Mouse (Mus musculus) left cerebral cortex, postnatal 14 days (tissue): Measurements from ENCODE around the gene Gm5771. TPM values are rescaled to one million over a fixed set of nuclear protein-coding genes. Genes with fewer than 3 reads are reported as not detected.
"Not testable (repeated sequence)": the region's sequence is repeated elsewhere in the genome, so short reads cannot be mapped to it uniquely, and the experiment has no call there.

Experiments
- DNase-seq, 2 experiments: peaks; one replicate each; pipeline ENCODE4 v3.0.0; 2021 to 2022; ENCODE audit warnings: low spot score in 2 of 2, mixed read lengths in 1 of 2
- intact Hi-C: fragments of 180-260 bp; cut with DNase I; formaldehyde crosslinking; loops from one replicate; pipeline ENCODE4 v1.15.1; 2025
- long read RNA-seq, 2 experiments: library from polyadenylated mRNA; stranded (forward); transcript quantifications; one replicate each; pipeline ENCODE4 v2.0.0; 2021
- total RNA-seq, 2 experiments: library from RNA; stranded (reverse); gene quantifications; 2 replicates each; pipeline ENCODE4 v1.2.3; 2021

The Gm5771 gene
- not detected for total RNA-seq
- long read RNA-seq, experiment 1, result 0 reads
- long read RNA-seq, experiment 2, partial matches to known transcripts, result 0 of 1 reads
- long read RNA-seq, experiment 2, other reads (novel, unspliced or antisense), result 1 of 1 reads

DNA sequence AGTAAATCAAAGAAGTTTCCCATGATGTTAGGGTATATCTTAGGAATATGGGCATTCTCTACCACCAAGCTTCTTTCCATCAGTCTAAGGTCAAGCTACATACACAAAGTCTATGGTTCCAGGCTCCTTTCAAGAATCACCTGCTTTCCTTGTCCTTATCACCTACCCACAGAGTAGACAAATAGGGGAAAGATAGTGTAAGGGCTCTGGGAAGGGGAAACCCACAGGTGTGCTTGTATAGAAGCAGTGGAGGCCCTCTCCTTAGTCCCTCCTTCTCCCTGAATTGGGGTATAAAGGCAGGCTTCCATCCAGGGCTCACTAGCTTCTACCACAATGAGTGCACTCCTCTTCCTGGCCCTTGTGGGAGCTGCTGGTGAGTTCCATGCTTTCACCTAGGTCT is at the start of gene Gm5771:
Gm5771 (plus strand) TSS at position 301 of the 400 bp plus-strand sequence.
- intact Hi-C loops, DNase-seq: not testable (repeated sequence)

DNA sequence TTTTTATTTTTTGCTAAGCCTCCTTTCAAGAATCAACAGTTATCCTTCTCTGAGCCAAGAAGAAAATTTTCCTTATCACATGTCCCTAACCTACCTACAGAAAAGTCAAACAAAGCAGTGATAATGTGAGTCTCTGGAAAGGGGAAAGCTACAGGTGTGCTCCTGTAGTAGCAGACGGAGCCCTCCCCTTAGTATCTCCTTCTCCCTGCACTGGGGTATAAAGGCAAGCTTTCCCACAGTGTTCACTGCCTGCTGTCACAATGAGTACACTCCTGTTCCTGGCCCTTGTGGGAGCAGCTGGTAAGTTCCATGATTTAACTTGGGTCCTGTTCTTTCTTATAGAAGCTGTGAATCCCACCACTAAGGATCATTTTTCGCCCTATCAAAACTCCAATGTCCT is 38.2 kb upstream of the Gm5771 start, which contains the start of gene Try10:
Try10 (plus strand) TSS at position 174 of the 400 bp plus-strand sequence.
- intact Hi-C loops, result loop anchor here (10.0 kb wide), 1 partner anchor 61 kb away; no protein-coding TSS in a partner anchor
- no peak for DNase-seq

DNA sequence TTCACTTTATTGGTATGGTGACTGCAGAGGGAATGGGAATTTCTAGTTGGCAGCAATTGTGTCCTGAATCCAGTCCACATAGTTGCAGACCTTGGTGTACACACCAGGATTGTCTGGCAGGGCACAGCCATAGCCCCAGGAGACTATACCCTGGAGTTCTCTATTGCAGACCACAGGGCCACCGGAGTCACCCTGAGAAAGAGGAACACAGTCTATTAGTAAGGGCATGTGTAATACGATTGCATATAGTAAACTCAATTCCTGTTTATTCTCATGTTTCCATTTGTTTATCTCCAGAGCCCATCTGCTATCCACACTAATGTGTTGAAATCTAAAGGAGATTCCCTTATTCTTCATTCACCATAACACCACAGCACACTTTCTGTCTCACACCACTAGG is 18.4 kb upstream of the Gm5771 start:
- DNase-seq, intact Hi-C loops: not testable (repeated sequence)

- DNase-seq, intact Hi-C loops: not testable (repeated sequence)
Observed at GRCm38 (mm10) chr6:41377578-41377977, 14.6 kb upstream of the Gm5771 start, which contains the start of gene Prss3. Gene Prss3, minus strand, starts transcription at chr6:41377678.

DNA sequence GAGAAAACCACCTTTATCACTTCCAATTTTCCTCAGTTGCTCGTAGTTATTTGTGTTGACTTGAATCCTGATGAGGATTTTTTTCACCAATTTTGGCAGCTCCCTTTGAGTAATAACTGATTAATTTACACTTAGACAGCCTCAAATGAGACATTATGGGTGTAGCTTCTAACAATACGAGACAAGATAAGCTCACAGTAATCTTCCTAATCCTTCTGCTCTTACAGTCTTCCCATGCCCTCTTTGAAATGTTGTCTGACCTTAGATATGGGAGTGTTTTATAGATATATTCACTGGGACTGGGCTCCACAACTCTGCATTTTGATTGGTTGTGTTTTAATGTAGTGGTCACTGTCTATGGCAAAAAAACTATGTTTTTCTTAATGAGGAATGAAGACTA is 5.4 kb upstream of the Gm5771 start:
- intact Hi-C loops, result no loop called here
- no peak for DNase-seq

- DNase-seq, intact Hi-C loops: not testable (repeated sequence)
Observed at GRCm38 (mm10) chr6:41391640-41392039, 516 bp upstream of the Gm5771 start.

DNA sequence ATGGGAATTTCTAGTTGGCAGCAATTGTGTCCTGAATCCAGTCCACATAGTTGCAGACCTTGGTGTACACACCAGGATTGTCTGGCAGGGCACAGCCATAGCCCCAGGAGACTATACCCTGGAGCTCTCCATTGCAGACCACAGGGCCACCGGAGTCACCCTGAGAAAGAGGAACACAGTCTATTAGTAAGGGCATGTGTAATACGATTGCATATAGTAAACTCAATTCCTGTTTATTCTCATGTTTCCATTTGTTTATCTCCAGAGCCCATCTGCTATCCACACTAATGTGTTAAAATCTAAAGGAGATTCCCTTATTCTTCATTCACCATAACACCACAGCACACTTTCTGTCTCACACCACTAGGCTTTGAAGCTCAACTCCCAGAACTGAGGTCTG is 50.1 kb downstream of the Gm5771 start:
- intact Hi-C loops, DNase-seq: not testable (repeated sequence)

DNA sequence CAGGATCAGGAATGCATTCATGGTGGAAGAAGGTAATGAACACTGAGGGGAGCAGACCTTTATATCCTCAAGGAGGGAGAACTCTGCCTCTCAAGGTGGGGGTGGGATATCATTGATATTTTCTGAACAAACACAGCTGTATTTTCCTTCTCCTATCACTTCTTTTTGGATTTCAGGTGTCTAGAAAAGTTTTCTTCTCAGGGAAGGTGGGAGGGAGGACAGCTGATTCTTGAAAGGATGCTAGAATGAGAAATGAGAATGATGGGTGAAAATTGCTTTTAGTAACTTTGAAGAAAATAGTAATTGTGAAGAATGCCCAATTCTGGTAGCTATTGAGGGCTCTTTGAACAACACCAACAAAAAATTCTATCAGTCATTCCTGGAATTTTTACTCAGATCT is 53.9 kb downstream of the Gm5771 start, which contains the start of gene Gm10334:
Gm10334 (minus strand) TSS at position 101 of the 400 bp plus-strand sequence.
- DNase-seq, intact Hi-C loops: not testable (repeated sequence)

Other genes starting within 250 kb of the Gm5771 start
- gene Try4, start 90.1 kb upstream of the Gm5771 start, total RNA-seq, result not detected
- not detected for gene Try5, start 75.5 kb upstream of the Gm5771 start, total RNA-seq
- gene Try10, start 38.3 kb upstream of the Gm5771 start, total RNA-seq, result not detected
- not detected for gene Prss3, start 14.7 kb upstream of the Gm5771 start, total RNA-seq
- gene Gm10334, start 53.8 kb downstream of the Gm5771 start, total RNA-seq, result under 1 TPM in 1 of 2 experiments, not detected in 1; 0.70 TPM
- not detected for gene Prss1, start 66.6 kb downstream of the Gm5771 start, total RNA-seq
- not detected for gene Prss2, start 129.4 kb downstream of the Gm5771 start, total RNA-seq
- gene Ephb6, start 213.1 kb downstream of the Gm5771 start, total RNA-seq, result 100 to 1,000 TPM; 142 to 146 TPM
- 1 to 10 TPM; 1.8 to 3.0 TPM for gene Trpv6, start 244.0 kb downstream of the Gm5771 start, total RNA-seq